Mouse (Mus musculus) midbrain, embryonic 16.5 days (tissue): ENCODE results near the gene Olfr845. TPM values are rescaled to one million over a fixed set of nuclear protein-coding genes. Genes with fewer than 3 reads are reported as not detected.

ENCODE experiments used
- ATAC-seq: fragments of 200-750 bp; cut with Nextera tagmentation; 2 replicates; pipeline ENCODE4 v1.8.0; 2017; ENCODE audit warnings: moderate TSS enrichment
- H3K27ac ChIP-seq: fragments of 300-500 bp; sonication (generic); 2 replicates; pipeline ENCODE4 v1.5.1; 2014; ENCODE audit warnings: mild to moderate bottlenecking, low read length, mixed read lengths
- H3K27me3 ChIP-seq: fragments of 300-500 bp; sonication (generic); 2 replicates; pipeline ENCODE4 v1.6.1; 2014; ENCODE audit warnings: low read depth, low read length, mixed read lengths; ENCODE audit not compliant: control insufficient read depth, insufficient read depth
- H3K36me3 ChIP-seq: fragments of 300-500 bp; sonication (generic); 2 replicates; pipeline ENCODE4 v1.6.1; 2014; ENCODE audit warnings: mild to moderate bottlenecking, low read length, moderate library complexity, mixed read lengths; ENCODE audit not compliant: control insufficient read depth, insufficient read depth
- H3K4me1 ChIP-seq: fragments of 300-500 bp; sonication (generic); 2 replicates; pipeline ENCODE4 v1.6.1; 2014; ENCODE audit warnings: mild to moderate bottlenecking, low read length, mixed read lengths; ENCODE audit not compliant: control insufficient read depth, insufficient read depth
- H3K4me2 ChIP-seq: fragments of 300-500 bp; sonication (generic); 2 replicates; pipeline ENCODE4 v1.6.1; 2014; ENCODE audit warnings: mild to moderate bottlenecking, low read length, mixed read lengths
- H3K4me3 ChIP-seq: fragments of 300-500 bp; sonication (generic); 2 replicates; pipeline ENCODE4 v1.5.1; 2014; ENCODE audit warnings: low read depth, mild to moderate bottlenecking, low read length, moderate library complexity, mixed read lengths
- H3K9ac ChIP-seq: fragments of 300-500 bp; sonication (generic); 2 replicates; pipeline ENCODE4 v1.6.1; 2014; ENCODE audit warnings: low read depth, low read length, mixed read lengths
- H3K9me3 ChIP-seq: fragments of 300-500 bp; sonication (generic); replicated peaks from 2 replicates; pipeline ENCODE4 v1.6.1; 2014; ENCODE audit warnings: mild to moderate bottlenecking, low read length, mixed read lengths; ENCODE audit not compliant: control insufficient read depth, poor library complexity, severe bottlenecking
- WGBS: fragments of 180-500 bp; shearing (Covaris S2); extraction: QIAGEN DNeasy Blood & Tissue Kit; methylation state at CpG from one replicate; pipeline ENCODE4 v1.1.7; 2014; 5-methylcytosine and 5-hydroxymethylcytosine counted together
- polyA plus RNA-seq: library from polyadenylated mRNA; unstranded; fragments of >200 nt; fragmentation: Nextera tagmentation; extraction: Ambion mirVana; gene quantifications from 2 replicates; pipeline ENCODE4 v1.2.1, GENCODE M21; 2015

The Olfr845 gene
- polyA plus RNA-seq: not detected in 2 replicates

DNA sequence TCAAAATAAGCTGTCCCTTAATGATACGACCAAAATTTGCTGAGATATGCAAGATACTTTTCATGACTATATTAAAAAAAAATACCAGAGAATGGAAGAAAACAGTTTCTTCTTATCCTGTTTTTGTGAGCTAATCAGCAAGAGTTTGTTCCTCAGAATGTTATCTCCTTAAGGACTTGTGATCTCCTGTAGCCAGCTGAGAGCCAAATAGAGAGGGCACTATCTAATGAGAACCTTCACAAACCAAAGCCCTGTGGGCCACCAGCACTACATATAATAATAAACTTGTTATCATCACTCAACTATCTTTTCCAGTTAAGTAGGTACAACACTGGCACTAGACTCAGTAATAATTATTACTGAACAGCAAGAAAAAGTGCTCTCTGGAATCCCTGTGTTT lies at the start of gene Olfr845:
Olfr845 (plus strand) TSS at position 301 of the 400 bp plus-strand sequence.
- ATAC-seq: no peak
- Histone ChIP-seq H3K27ac (no peak within 1 kb of the TSS), H3K9ac (no peak within 1 kb of the TSS), H3K36me3 (no peaks in the 10 kb centered on the region), H3K4me2 (no peak within 1 kb of the TSS), H3K4me3 (no peak within 1 kb of the TSS), H3K27me3 (no peaks in the 10 kb centered on the region), H3K9me3 (peaks cover 7% of the 10 kb centered on the region; the same call in 1 of the 2 replicates), H3K4me1 (no peaks in the 10 kb centered on the region)
- 80% methylated on average over 1 of the region's 1 CpGs for WGBS

DNA sequence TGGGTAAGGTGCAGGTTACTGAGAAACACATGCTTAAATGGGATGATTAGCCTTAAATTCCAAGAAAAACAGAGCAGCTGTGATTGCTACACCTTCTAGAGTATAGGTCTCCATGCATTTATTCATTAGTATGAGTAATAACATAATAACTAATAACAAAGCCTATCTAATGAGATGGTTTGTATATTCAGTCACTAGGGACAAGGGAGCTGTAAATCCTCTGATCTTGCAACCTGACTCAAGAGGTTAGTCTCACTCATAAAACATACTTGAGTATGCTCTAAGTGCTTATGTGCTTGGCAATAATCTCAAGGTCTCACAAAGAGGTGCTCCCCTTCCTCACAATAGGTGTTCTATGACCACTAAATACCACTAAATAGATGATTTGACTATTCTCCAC lies 20.2 kb upstream of the Olfr845 start, which contains the start of gene Olfr844:
Olfr844 (plus strand) TSS at position 301 of the 400 bp plus-strand sequence.
- no peak for ATAC-seq
- H3K27ac ChIP-seq: no peak within 1 kb of the TSS
- no peaks in the 10 kb centered on the region for H3K4me1 ChIP-seq

GRCm38 (mm10) chr9:19363905-19364304 lies 27.6 kb downstream of the Olfr845 start, which contains the start of gene Olfr846:
Olfr846 (minus strand) TSS chr9:19364005.
- no peak within 1 kb of the TSS for H3K4me2 ChIP-seq
- no peak within 1 kb of the TSS for H3K27ac ChIP-seq
- H3K36me3 ChIP-seq: no peaks in the 10 kb centered on the region
- no peaks in the 10 kb centered on the region for H3K27me3 ChIP-seq
- peaks cover 15% of the 10 kb centered on the region for H3K9me3 ChIP-seq
- no peak within 1 kb of the TSS for H3K9ac ChIP-seq
- ATAC-seq: no peak
- no peak within 1 kb of the TSS for H3K4me3 ChIP-seq
- WGBS: 54% methylated on average over 1 of the region's 1 CpGs
- no peaks in the 10 kb centered on the region for H3K4me1 ChIP-seq

More for the DNA sequence above, 20.2 kb upstream of the Olfr845 start, which contains the start of gene Olfr844:
- no peaks in the 10 kb centered on the region for H3K36me3 ChIP-seq
- no peak within 1 kb of the TSS for H3K4me2 ChIP-seq
- peaks cover 11% of the 10 kb centered on the region; the same call in 1 of the 2 replicates for H3K9me3 ChIP-seq
- H3K9ac ChIP-seq: no peak within 1 kb of the TSS
- H3K4me3 ChIP-seq: no peak within 1 kb of the TSS
- H3K27me3 ChIP-seq: no peaks in the 10 kb centered on the region

DNA sequence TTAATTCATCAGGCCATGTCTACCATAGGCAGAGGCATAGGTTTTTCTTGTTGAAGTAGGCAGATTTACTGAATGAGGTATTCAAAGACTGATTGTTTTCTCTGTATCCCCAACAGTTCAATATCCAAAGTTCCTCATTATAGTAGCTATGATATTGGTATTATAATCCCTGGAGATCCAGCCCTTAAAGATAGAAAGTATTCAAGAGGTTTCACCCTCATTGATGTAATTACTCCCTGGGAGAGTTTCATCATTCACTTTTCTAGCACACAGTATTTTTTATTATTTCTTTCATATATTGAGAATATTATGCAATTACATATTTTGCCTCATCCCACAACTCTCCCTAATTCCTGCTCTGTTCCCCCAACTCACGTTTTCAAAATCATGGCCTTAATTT lies 42.3 kb downstream of the Olfr845 start, which contains the start of gene Olfr847:
Olfr847 (minus strand) TSS at position 101 of the 400 bp plus-strand sequence.
- peaks cover 4% of the 10 kb centered on the region for H3K9me3 ChIP-seq
- no peak for ATAC-seq

More for the DNA sequence above, 42.3 kb downstream of the Olfr845 start, which contains the start of gene Olfr847:
- H3K4me1 ChIP-seq: no peaks in the 10 kb centered on the region
- H3K9ac ChIP-seq: no peak within 1 kb of the TSS
- H3K4me2 ChIP-seq: no peak within 1 kb of the TSS
- no peak within 1 kb of the TSS for H3K27ac ChIP-seq
- H3K27me3 ChIP-seq: no peaks in the 10 kb centered on the region
- no peaks in the 10 kb centered on the region for H3K36me3 ChIP-seq
- no peak within 1 kb of the TSS for H3K4me3 ChIP-seq
- WGBS: 66% methylated on average over 1 of the region's 1 CpGs

Other genes starting within 250 kb of the Olfr845 start
- not detected in 2 replicates for gene Olfr836, start 216.1 kb upstream of the Olfr845 start, polyA plus RNA-seq
- gene Olfr837, start 200.1 kb upstream of the Olfr845 start, polyA plus RNA-seq: not detected in 2 replicates
- not detected in 2 replicates for gene Olfr839-ps1, start 159.1 kb upstream of the Olfr845 start, polyA plus RNA-seq
- gene Olfr843, start 84.5 kb upstream of the Olfr845 start, polyA plus RNA-seq: not detected in 2 replicates
- gene Olfr844, start 20.1 kb upstream of the Olfr845 start, polyA plus RNA-seq: not detected in 2 replicates
- not detected in 2 replicates for gene Olfr846, start 27.5 kb downstream of the Olfr845 start, polyA plus RNA-seq
- not detected in 2 replicates for gene Olfr847, start 42.2 kb downstream of the Olfr845 start, polyA plus RNA-seq
- not detected in 2 replicates for gene Olfr849, start 103.8 kb downstream of the Olfr845 start, polyA plus RNA-seq
- not detected in 2 replicates for gene Olfr850, start 141.8 kb downstream of the Olfr845 start, polyA plus RNA-seq
- gene Olfr851, start 156.8 kb downstream of the Olfr845 start, polyA plus RNA-seq: not detected in 2 replicates
- gene Olfr853, start 204.6 kb downstream of the Olfr845 start, polyA plus RNA-seq: not detected in 2 replicates
- not detected in 2 replicates for gene Olfr854, start 230.9 kb downstream of the Olfr845 start, polyA plus RNA-seq
- gene Olfr855, start 246.2 kb downstream of the Olfr845 start, polyA plus RNA-seq: not detected in 2 replicates